Mouse (Mus musculus) cerebellum, adult 9-10 months (tissue): ENCODE results near the gene Raly.

Experiments
- DNase-seq: peaks from one replicate; pipeline ENCODE4 v3.0.0; 2022

The Raly gene

GRCm38 (mm10) chr2:154790656-154791483 is at the start of gene Raly, which contains the start of gene a:
Gene Raly, plus strand, starts transcription at chr2:154791096.
Gene a, plus strand, starts transcription at chr2:154791402.
- peak; percentile 97 for DNase-seq

DNA sequence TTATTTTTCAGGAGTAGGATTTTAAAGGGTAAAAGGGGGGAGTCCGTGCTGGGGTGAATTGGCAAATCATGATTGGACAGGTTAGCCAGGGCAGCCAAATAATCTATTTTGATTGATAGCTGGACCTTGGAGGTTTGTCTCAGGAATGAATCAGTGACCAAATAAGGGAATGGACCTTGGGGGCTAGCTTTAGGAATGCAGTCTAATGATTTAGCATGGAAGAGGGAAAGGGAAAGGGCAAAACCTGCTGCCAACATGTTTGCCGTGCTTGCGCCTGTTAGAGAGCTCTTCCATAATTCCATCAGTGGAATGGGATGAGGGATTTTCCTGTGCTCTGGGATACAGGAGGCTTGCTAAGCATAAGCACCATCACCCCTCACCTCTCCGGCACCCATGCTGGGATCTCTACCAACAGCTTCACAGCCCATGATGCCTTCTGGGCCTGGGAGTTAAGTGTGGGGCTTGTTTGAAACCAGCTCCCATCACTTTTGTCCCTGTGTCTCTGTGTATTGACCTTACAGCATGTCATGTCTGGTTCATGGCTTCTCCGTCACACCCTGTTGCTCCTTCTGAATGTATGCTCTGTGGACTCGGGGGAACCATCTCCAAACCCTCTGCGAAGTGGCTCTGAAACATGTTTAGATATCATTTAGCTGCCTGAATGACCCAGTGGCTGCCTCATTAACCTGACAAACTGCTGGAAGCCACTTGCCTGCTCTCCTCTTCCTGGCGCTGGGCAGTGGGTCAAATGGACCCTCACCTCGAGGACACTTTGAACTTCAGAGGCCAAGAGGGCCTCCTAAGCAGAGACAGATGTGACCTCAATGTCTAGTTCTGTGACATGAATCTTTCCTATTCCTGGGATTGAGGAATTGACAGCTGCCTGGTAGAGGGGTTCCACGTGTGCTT is 47.7 kb upstream of the Raly start:
- DNase-seq, result no peak

- DNase-seq, result no peak
Observed at GRCm38 (mm10) chr2:154743915-154744314, 47.0 kb upstream of the Raly start.

GRCm38 (mm10) chr2:154748383-154748782 is 42.5 kb upstream of the Raly start:
- no peak for DNase-seq

DNA sequence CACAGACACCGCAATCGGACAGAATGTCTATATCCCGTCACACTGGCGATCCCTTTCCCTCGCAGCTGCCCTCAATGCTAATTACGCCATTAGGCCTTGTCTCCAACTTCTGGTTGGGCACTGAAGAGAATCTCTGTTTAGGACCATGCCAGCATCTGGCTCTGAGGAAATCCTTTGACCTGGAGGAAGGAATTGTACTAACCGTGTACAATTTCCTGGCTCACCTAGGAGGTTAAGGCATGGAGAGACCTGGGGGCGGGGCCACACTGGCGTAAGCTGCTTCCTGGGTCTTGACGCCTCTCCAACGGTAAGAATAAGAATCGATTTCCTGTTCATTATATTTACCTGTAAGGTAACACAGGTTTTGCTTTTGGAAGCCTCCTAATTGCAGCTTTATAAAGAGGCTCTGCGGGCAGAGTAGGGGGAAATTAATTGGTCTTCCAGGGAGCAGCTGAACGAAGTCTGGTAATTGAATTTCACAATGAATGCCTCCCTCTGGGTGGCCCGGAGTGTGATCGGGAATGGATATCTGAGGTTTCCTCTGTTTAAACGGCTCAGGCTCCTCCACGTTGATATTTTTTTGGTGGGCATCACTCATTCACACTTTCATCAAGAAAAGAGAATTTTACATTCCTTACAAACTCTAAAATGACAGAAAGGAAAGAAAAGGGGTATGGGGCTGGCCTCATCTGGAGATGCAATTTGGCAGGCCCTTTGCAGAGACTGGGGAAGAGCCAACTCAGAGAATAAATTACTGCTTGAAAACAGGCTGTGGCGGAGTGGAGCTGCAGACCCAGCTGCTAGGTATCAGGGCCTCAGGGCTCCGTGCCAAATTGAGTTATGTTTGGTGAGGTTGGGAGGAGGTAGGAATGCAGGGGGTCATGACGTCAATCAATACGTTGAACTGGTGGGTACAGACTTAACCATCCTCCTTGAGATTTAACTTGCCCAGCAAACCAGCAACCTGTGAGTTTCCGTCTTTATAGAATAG is 41.6 kb upstream of the Raly start:
- DNase-seq, result no peak

GRCm38 (mm10) chr2:154751924-154752323 is 39.0 kb upstream of the Raly start:
- DNase-seq, result no peak

DNA sequence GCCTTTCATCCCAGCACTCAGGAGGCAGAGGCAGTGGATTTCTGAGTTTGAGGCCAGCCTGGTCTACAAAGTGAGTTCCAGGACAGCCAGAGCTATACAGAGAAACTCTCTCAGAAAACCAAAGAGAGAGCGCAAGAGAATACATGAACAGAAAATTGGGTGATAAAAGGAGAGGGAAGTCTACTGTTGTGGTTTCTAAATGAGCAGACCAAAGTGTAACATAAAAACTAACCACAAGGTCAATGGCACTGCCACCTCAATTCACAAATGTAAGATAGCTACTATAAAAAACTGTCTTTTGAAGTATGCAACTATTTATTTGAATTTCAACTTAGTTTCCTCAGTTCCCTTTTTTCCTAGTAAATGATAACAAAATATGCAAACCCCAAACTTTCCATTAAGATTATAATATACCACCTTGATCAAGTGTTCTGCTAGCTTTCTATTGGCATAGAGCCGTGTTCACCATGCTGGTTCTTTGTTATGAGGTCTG is 36.8 kb upstream of the Raly start:
- no peak for DNase-seq

GRCm38 (mm10) chr2:154755791-154756190 is 35.1 kb upstream of the Raly start:
- DNase-seq, result peak; percentile 17

DNA sequence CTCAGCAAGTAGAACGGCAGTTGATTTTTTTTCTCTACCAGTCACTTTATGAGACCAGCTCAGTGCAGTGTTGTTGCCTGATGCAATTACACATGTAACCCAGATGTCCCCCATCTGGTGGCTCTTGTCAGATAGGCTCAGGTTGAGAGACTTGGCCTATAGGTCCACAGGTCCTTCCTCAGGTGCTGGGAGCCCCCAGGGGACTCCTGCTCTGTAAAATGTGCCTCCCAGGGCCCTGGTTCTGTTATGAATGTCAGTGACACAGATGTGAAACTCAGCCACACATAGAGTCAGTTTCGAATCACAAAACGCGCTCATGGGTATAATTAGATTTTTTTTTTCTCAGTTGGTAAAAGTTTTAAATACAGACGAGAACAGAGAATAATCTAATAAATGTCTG is 33.2 kb upstream of the Raly start:
- no peak for DNase-seq

DNA sequence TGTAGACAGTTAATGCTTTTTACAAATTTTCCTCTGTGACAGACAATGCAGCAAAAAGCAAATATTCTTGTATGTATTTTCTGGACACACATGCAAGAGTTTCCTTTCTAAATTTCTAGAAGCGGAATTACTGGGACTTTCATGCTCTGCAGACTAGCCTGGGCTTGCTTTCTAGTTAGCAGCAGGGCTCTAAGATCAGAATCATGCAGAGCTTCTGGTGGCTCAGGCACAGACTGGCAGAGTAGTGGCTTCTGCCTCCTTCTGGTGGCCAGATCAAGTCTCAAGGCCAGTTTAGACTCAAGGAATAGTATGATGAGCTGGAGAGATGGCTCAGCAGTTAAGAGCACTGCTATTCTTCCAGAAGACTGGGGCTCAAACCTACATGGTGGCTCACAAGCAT is 32.4 kb upstream of the Raly start:
- DNase-seq, result no peak

- no peak for DNase-seq
Observed at GRCm38 (mm10) chr2:154763226-154763625, 27.7 kb upstream of the Raly start.

- no peak for DNase-seq
Observed at GRCm38 (mm10) chr2:154764828-154765497, 25.9 kb upstream of the Raly start.

GRCm38 (mm10) chr2:154765554-154766008 is 25.3 kb upstream of the Raly start:
- no peak for DNase-seq

- no peak for DNase-seq
Observed at GRCm38 (mm10) chr2:154767051-154767450, 23.8 kb upstream of the Raly start.

DNA sequence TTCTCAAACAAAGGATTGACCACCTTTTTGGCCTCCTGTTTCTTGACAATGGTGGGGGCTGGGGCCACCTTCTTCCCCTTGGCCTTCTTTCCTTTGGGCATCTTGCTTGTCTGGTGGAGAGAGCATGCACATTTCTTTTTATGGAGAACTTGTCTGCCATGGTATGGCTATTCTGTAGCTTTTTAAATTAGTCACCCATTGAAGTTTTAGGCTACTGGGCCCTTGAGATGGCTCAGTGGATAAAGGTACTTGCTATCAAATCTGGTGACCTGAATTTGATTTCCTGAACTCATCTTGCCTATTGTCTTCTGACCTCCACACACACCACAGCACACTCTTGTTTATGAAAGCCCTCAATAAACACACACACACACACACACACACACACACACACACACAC is 21.0 kb upstream of the Raly start, which contains the start of gene Gm14214:
Gm14214 (minus strand) TSS at position 101 of the 400 bp plus-strand sequence.
- DNase-seq, result no peak

DNA sequence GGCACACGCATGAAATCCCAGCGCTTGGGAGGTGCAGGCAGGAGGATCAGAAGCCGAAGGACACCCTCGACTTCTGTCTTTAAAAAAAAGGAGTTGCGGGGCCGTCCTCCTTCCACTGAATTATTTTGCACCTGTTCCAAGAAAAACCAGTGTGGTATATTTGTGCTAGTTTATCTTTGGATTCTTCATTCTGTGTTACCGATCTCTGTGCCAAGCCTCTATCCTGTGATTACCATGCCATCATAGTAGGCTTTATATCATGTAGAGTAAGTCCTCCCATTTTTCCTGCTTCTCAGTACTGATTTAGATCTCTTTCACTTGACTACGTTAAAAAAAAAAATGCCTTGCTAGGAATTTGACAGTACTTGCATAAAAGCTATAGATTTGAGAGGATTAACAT is 19.3 kb upstream of the Raly start:
- no peak for DNase-seq

DNA sequence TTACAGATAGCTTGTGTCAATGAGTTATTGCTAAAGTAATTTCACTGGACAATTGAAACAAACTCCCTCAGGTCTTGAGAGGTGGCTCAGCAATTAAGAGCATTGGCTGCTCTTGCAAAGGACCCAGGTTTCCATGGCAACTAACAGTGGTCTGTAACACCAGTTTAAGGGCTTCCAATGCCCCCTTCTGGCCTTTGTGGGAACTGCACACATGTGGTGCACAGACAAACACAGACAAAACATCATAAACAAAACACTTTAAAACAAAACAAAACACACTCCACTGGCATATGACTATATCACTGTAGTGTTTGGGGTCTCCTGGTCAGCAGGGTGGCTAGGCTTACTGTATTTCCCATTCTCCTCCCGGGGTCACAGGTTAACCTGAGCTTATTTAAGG is 16.9 kb upstream of the Raly start:
- DNase-seq, result no peak

GRCm38 (mm10) chr2:154776496-154776895 is 14.4 kb upstream of the Raly start:
- DNase-seq, result no peak

- DNase-seq, result no peak
Observed at GRCm38 (mm10) chr2:154779648-154780047, 11.2 kb upstream of the Raly start.

DNA sequence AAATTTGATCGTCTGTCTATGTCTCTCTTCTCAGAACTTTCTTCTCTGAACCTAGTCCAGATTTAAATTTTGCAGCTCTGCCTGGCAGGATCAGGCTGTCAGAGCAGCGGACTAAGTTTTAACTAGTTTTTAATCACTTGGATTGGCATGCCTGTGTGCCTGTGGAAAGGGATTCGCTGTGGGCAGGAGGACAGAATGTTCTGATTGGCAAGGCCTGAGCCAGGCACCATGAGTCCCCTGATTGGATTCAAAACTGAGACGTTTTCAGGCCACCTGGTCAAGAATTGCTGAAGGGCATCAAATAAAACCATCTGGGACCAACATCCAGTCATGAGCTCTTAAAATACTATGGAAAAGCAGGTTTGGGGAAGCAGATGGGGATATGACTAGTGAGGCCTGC is 8.5 kb upstream of the Raly start:
- DNase-seq, result no peak

DNA sequence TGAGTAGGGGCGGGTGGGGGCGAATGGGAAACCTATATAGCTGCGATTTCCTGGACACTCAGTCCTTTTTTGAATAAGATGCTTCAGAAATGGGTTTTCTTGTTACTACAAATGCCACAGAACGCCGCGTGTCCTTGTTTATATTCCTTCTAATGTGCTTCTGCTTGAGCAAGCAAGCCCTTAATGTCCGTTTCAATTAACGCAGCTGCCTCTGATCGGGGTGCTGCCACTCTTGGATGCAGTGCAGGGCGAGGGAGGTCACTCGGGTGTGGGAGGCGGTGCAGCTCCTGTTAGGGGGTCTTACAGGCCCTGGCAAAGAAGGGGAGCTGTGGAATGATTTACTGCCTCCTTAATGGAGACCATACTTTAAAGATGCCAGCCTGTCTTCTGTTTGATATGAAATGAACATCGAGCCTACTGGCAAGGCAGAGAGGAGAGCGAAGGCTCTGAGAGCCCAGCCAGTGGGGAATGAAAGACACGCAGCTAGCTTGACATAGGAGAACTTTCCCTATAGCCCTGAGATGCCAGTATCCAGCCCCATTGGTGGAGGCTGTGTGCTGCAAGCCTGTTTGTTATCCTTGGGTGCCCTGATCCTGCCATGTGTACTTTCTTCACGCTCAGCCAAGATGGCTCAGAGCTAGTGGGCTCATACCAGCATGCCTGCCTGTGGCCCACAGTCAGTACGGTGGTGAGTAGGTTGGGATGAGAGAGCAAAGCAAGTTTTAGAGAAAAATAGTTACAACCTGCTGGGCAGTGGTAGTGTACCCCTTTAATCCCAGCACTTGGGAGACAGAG is 7.8 kb upstream of the Raly start:
- no peak for DNase-seq
